Mouse (Mus musculus): ENCODE results near the gene Spryd4. TPM values are rescaled to one million over a fixed set of nuclear protein-coding genes. Genes with fewer than 3 reads are reported as not detected.
A peak's percentile ranks its signal among the peaks of the same experiment; 100 is the strongest.

The Spryd4 gene
- polyA plus RNA-seq, 1 experiment: 21.8 TPM

DNA sequence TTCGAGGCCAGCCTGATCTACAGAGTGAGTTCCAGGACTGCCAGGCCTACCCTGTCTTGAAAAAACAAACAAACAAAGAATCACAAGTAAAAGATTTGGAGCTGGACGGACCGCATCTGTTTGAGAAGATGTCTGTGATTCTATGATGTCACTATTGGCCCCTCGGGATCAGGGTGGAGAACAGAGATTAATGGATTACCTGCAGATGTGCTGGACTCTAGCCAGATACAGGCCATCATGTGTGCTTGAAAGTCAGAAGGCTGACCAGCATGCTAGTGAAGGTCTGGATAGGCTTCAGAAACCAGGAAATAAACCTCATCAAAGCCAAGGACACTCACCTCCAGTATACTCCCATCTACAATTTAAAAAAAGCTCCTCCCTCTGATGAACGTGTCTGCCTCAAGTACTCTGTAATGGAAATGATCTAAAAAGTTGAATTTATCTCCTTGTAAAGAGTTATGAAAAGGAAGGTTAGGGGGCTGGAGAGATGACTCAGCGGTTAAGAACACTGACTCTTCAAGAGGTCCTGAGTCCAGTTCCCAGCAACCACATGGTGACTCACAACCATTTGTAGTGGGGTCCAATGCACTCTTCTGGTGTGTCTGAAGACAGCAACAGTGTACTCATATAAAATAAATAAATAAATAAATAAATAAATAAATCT lies 26.2 kb downstream of the Spryd4 start:
- Histone ChIP-seq H3K79me2 (ENCODE audit: control insufficient read depth, insufficient read depth) (no peaks in the 10 kb centered on the region), H3K4me3 (no peak overlapping the region), H3ac (ENCODE audit: control insufficient read depth, insufficient read length) (no peak overlapping the region), H3K27me3 (ENCODE audit: control insufficient read depth, insufficient read depth, insufficient read length) (no peaks in the 10 kb centered on the region), H3K4me2 (ENCODE audit: low read depth) (no peak overlapping the region), H3K36me3 (ENCODE audit: control insufficient read depth, insufficient read depth) (no peaks in the 10 kb centered on the region)
- TF ChIP-seq MYOD1 (IDR thresholded peaks at IDR 0.05; ENCODE audit: control insufficient read depth in 1 of 3, insufficient read length in 2 of 3, low read depth in 2 of 3) (no peak), USF1 (IDR thresholded peaks at IDR 0.05; ENCODE audit: low read depth) (no peak), REST (IDR thresholded peaks at IDR 0.05; ENCODE audit: insufficient read depth, insufficient read length) (no peak), SRF (IDR thresholded peaks at IDR 0.05; ENCODE audit: control insufficient read depth, insufficient read length, low read depth) (no peak), MAX (IDR thresholded peaks at IDR 0.05; ENCODE audit: low read depth) (no peak), POLR2AphosphoS2 (IDR thresholded peaks at IDR 0.05; ENCODE audit: insufficient read length, low read depth) (no peak), POLR2A (IDR thresholded peaks at IDR 0.05; ENCODE audit: insufficient read length, low read depth) (no peak), TCF12 (IDR thresholded peaks at IDR 0.05; ENCODE audit: insufficient read depth, poor library complexity, severe bottlenecking) (no peak), E2F4 (IDR thresholded peaks at IDR 0.05; ENCODE audit: insufficient read depth) (no peak), MYOG (IDR thresholded peaks at IDR 0.05; ENCODE audit: control insufficient read depth in 1 of 3, insufficient read depth in 1 of 3, insufficient read length in 2 of 3, low read depth in 2 of 3) (no peak)

DNA sequence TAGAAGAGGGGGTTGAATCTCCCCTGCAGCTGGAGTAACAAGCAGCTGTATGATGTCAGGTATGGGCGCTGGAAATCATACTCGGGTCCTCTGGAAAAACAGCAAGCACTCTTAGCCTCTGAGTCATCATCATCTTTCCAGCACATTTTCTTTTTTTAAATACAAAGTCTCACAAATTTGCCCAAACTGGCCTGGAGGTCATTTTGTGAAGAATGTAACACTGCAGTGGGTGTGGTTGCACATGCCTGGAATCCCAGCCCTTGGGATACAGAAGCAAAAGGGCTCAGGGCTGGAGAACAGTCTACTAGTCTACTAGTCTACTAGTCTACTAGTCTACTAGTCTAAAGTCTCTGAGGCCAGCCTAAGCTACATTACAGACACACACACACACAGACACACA lies 27.3 kb downstream of the Spryd4 start:
- Histone ChIP-seq H3K79me2 (ENCODE audit: control insufficient read depth, insufficient read depth) (no peaks in the 10 kb centered on the region), H3ac (ENCODE audit: control insufficient read depth, insufficient read length) (no peak overlapping the region), H3K4me3 (no peak overlapping the region), H3K36me3 (ENCODE audit: control insufficient read depth, insufficient read depth) (no peaks in the 10 kb centered on the region), H3K27me3 (ENCODE audit: control insufficient read depth, insufficient read depth, insufficient read length) (no peaks in the 10 kb centered on the region), H3K4me2 (ENCODE audit: low read depth) (no peak overlapping the region)
- no peak for TF ChIP-seq POLR2AphosphoS2 (IDR thresholded peaks at IDR 0.05; ENCODE audit: insufficient read length, low read depth)
- TF ChIP-seq CEBPB (IDR thresholded peaks at IDR 0.05; ENCODE audit: insufficient read depth, poor library complexity, severe bottlenecking): no peak
- TF ChIP-seq SRF (IDR thresholded peaks at IDR 0.05; ENCODE audit: control insufficient read depth, insufficient read length, low read depth): no peak

DNA sequence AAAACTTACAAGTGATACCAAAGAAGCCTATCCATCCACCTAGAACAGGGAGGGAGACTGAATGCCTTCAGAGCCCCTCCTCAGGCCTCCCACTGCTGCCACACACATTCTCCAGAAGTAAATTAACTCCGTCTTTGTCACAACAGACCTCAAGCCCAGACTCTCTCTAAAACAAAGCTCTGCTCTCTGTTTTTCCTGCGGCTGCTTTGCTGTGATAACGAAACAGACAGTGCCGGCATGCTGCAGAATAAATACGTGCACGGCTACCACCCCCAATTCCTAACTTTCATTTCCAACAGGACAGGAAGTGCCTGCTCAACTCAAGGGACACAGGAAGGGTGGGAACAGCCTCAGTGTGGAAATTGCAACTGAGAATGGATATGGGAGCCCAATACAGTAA lies 31.6 kb downstream of the Spryd4 start, which contains the start of gene Rbms2:
Gene Rbms2, minus strand, starts transcription at position 309 of the 400 bp plus-strand sequence.
- TF ChIP-seq REST (IDR thresholded peaks at IDR 0.05; ENCODE audit: insufficient read depth, insufficient read length) (no peak), POLR2AphosphoS2 (IDR thresholded peaks at IDR 0.05; ENCODE audit: insufficient read length, low read depth) (no peak), POLR2A (IDR thresholded peaks at IDR 0.05; ENCODE audit: insufficient read length, low read depth) (no peak), MYOD1 (IDR thresholded peaks at IDR 0.05; ENCODE audit: control insufficient read depth in 1 of 3, insufficient read length in 2 of 3, low read depth in 2 of 3) (no peak), TCF12 (IDR thresholded peaks at IDR 0.05; ENCODE audit: insufficient read depth, poor library complexity, severe bottlenecking) (no peak), TCF3 (IDR thresholded peaks at IDR 0.05; ENCODE audit: insufficient read length, low read depth) (no peak), USF1 (IDR thresholded peaks at IDR 0.05; ENCODE audit: low read depth) (no peak), SRF (IDR thresholded peaks at IDR 0.05; ENCODE audit: control insufficient read depth, insufficient read length, low read depth) (no peak), E2F4 (IDR thresholded peaks at IDR 0.05; ENCODE audit: insufficient read depth) (no peak), MAX (IDR thresholded peaks at IDR 0.05; ENCODE audit: low read depth) (no peak), CEBPB (IDR thresholded peaks at IDR 0.05; ENCODE audit: insufficient read depth, poor library complexity, severe bottlenecking) (no peak)

DNA sequence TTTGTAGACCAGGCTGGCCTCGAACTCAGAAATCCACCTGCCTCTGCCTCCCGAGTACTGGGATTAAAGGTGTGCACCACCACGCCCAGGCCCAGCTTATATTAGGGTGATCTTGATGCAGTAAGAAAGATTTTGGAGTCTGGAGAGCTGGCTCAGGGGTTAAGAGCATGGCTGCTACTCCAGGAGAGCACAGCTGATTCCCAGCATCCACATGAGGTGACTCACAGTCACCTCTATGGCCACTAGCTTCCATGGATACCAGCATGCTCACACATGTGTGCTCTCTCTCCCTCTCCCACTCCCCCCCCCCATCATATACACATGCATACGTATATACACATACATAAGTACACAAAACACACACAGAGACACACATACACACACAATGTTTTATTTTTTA lies 34.3 kb downstream of the Spryd4 start:
- H3K27me3 ChIP-seq (ENCODE audit: control insufficient read depth, insufficient read depth, insufficient read length): no peaks in the 10 kb centered on the region
- H3ac ChIP-seq (ENCODE audit: control insufficient read depth, insufficient read length): no peak overlapping the region
- H3K36me3 ChIP-seq (ENCODE audit: control insufficient read depth, insufficient read depth): no peaks in the 10 kb centered on the region
- H3K79me2 ChIP-seq (ENCODE audit: control insufficient read depth, insufficient read depth): peaks cover 35% of the 10 kb centered on the region
- peak overlapping the region; percentile 46 for H3K4me3 ChIP-seq
- TF ChIP-seq SRF (IDR thresholded peaks at IDR 0.05; ENCODE audit: control insufficient read depth, insufficient read length, low read depth) (no peak), TCF3 (IDR thresholded peaks at IDR 0.05; ENCODE audit: insufficient read length, low read depth) (no peak), POLR2A (IDR thresholded peaks at IDR 0.05; ENCODE audit: insufficient read length, low read depth) (no peak), MAX (IDR thresholded peaks at IDR 0.05; ENCODE audit: low read depth) (no peak), E2F4 (IDR thresholded peaks at IDR 0.05; ENCODE audit: insufficient read depth) (no peak), TCF12 (IDR thresholded peaks at IDR 0.05; ENCODE audit: insufficient read depth, poor library complexity, severe bottlenecking) (no peak), CEBPB (IDR thresholded peaks at IDR 0.05; ENCODE audit: insufficient read depth, poor library complexity, severe bottlenecking) (no peak), MYOG (IDR thresholded peaks at IDR 0.05; ENCODE audit: control insufficient read depth in 1 of 3, insufficient read depth in 1 of 3, insufficient read length in 2 of 3, low read depth in 2 of 3) (no peak), POLR2AphosphoS2 (IDR thresholded peaks at IDR 0.05; ENCODE audit: insufficient read length, low read depth) (no peak), USF1 (IDR thresholded peaks at IDR 0.05; ENCODE audit: low read depth) (no peak)
- H3K4me2 ChIP-seq (ENCODE audit: low read depth): peak overlapping the region; percentile 60

More for the DNA sequence above, 31.6 kb downstream of the Spryd4 start, which contains the start of gene Rbms2:
- Histone ChIP-seq H3K36me3 (ENCODE audit: control insufficient read depth, insufficient read depth) (no peaks in the 10 kb centered on the region), H3K4me2 (ENCODE audit: low read depth) (peak within 1 kb of the TSS; percentile 59), H3K27me3 (ENCODE audit: control insufficient read depth, insufficient read depth, insufficient read length) (no peaks in the 10 kb centered on the region), H3K4me3 (peak within 1 kb of the TSS; percentile 7), H3K79me2 (ENCODE audit: control insufficient read depth, insufficient read depth) (peaks cover 9% of the 10 kb centered on the region), H3ac (ENCODE audit: control insufficient read depth, insufficient read length) (no peak within 1 kb of the TSS)

Measured in myocyte (in vitro differentiated cells).